Mouse (Mus musculus): ENCODE data around the gene Ninj2. TPM values are rescaled to one million over a fixed set of nuclear protein-coding genes. Genes with fewer than 3 reads are reported as not detected.

Gene Ninj2
- polyA plus RNA-seq, 1 experiment from 2014 or later = not detected

- Histone ChIP-seq H3K36me3 (ENCODE audit: control insufficient read depth, insufficient read depth, low read length) (no peaks in the 10 kb centered on the region), H3K4me3 (ENCODE audit: low read depth, low read length) (no peak overlapping the region), H3K27ac (ENCODE audit: low read depth, low read length) (no peak overlapping the region), H3K9ac (ENCODE audit: low read length) (no peak overlapping the region), H3K27me3 (ENCODE audit: control insufficient read depth, insufficient read depth, low read length) (no peaks in the 10 kb centered on the region), H3K4me2 (no peak overlapping the region), H3K9me3 (ENCODE audit: control insufficient read depth, low read length) (no peaks in the 10 kb centered on the region), H3K4me1 (ENCODE audit: control insufficient read depth, insufficient read depth, low read length) (no peaks in the 10 kb centered on the region)
- ATAC-seq (ENCODE audit: low FRiP score) = no peak
- no peak for DNase-seq (ENCODE audit: low spot score, missing footprints)
- 72% methylated on average over 7 of the region's 7 CpGs for WGBS
Measured at GRCm38 (mm10) chr6:120235874-120236273, 142.7 kb downstream of the Ninj2 start.

- no peaks in the 10 kb centered on the region for H3K9me3 ChIP-seq (ENCODE audit: control insufficient read depth, low read length)
- no peak overlapping the region for H3K27ac ChIP-seq (ENCODE audit: low read depth, low read length)
- ATAC-seq (ENCODE audit: low FRiP score) (no peak), DNase-seq (ENCODE audit: low spot score, missing footprints) (no peak)
- H3K36me3 ChIP-seq (ENCODE audit: control insufficient read depth, insufficient read depth, low read length) = no peaks in the 10 kb centered on the region
- no peak overlapping the region for H3K4me3 ChIP-seq (ENCODE audit: low read depth, low read length)
- WGBS = 81% methylated on average over 5 of the region's 5 CpGs
- H3K4me2 ChIP-seq = no peak overlapping the region
- H3K27me3 ChIP-seq (ENCODE audit: control insufficient read depth, insufficient read depth, low read length) = no peaks in the 10 kb centered on the region
- H3K4me1 ChIP-seq (ENCODE audit: control insufficient read depth, insufficient read depth, low read length) = no peaks in the 10 kb centered on the region
- H3K9ac ChIP-seq (ENCODE audit: low read length) = no peak overlapping the region
Measured at GRCm38 (mm10) chr6:120240461-120240860, 147.3 kb downstream of the Ninj2 start.

GRCm38 (mm10) chr6:120241453-120241852, 148.3 kb downstream of the Ninj2 start:
- H3K36me3 ChIP-seq (ENCODE audit: control insufficient read depth, insufficient read depth, low read length) = no peaks in the 10 kb centered on the region
- H3K27ac ChIP-seq (ENCODE audit: low read depth, low read length) = no peak overlapping the region
- H3K9me3 ChIP-seq (ENCODE audit: control insufficient read depth, low read length) = no peaks in the 10 kb centered on the region
- no peaks in the 10 kb centered on the region for H3K27me3 ChIP-seq (ENCODE audit: control insufficient read depth, insufficient read depth, low read length)
- H3K4me1 ChIP-seq (ENCODE audit: control insufficient read depth, insufficient read depth, low read length) = no peaks in the 10 kb centered on the region
- no peak overlapping the region for H3K4me3 ChIP-seq (ENCODE audit: low read depth, low read length)
- ATAC-seq (ENCODE audit: low FRiP score) = no peak
- WGBS = 92% methylated on average over 12 of the region's 12 CpGs
- no peak for DNase-seq (ENCODE audit: low spot score, missing footprints)
- no peak overlapping the region for H3K4me2 ChIP-seq
- no peak overlapping the region for H3K9ac ChIP-seq (ENCODE audit: low read length)

GRCm38 (mm10) chr6:120242530-120242929, 149.4 kb downstream of the Ninj2 start:
- Histone ChIP-seq H3K9me3 (ENCODE audit: control insufficient read depth, low read length) (no peaks in the 10 kb centered on the region), H3K4me3 (ENCODE audit: low read depth, low read length) (no peak overlapping the region), H3K4me2 (no peak overlapping the region), H3K27me3 (ENCODE audit: control insufficient read depth, insufficient read depth, low read length) (no peaks in the 10 kb centered on the region), H3K4me1 (ENCODE audit: control insufficient read depth, insufficient read depth, low read length) (no peaks in the 10 kb centered on the region), H3K36me3 (ENCODE audit: control insufficient read depth, insufficient read depth, low read length) (no peaks in the 10 kb centered on the region), H3K9ac (ENCODE audit: low read length) (no peak overlapping the region), H3K27ac (ENCODE audit: low read depth, low read length) (no peak overlapping the region)
- ATAC-seq (ENCODE audit: low FRiP score) (no peak), DNase-seq (ENCODE audit: low spot score, missing footprints) (no peak)
- WGBS = 87% methylated on average over 8 of the region's 8 CpGs

GRCm38 (mm10) chr6:120243250-120243649, 150.1 kb downstream of the Ninj2 start:
- Histone ChIP-seq H3K9ac (ENCODE audit: low read length) (no peak overlapping the region), H3K27ac (ENCODE audit: low read depth, low read length) (no peak overlapping the region), H3K9me3 (ENCODE audit: control insufficient read depth, low read length) (no peaks in the 10 kb centered on the region), H3K36me3 (ENCODE audit: control insufficient read depth, insufficient read depth, low read length) (no peaks in the 10 kb centered on the region), H3K27me3 (ENCODE audit: control insufficient read depth, insufficient read depth, low read length) (no peaks in the 10 kb centered on the region), H3K4me1 (ENCODE audit: control insufficient read depth, insufficient read depth, low read length) (no peaks in the 10 kb centered on the region), H3K4me3 (ENCODE audit: low read depth, low read length) (no peak overlapping the region), H3K4me2 (no peak overlapping the region)
- 81% methylated on average over 8 of the region's 8 CpGs for WGBS
- no peak for ATAC-seq (ENCODE audit: low FRiP score)
- DNase-seq (ENCODE audit: low spot score, missing footprints) = no peak

GRCm38 (mm10) chr6:120246676-120247075, 153.5 kb downstream of the Ninj2 start:
- no peaks in the 10 kb centered on the region for H3K4me1 ChIP-seq (ENCODE audit: control insufficient read depth, insufficient read depth, low read length)
- H3K27me3 ChIP-seq (ENCODE audit: control insufficient read depth, insufficient read depth, low read length) = no peaks in the 10 kb centered on the region
- H3K27ac ChIP-seq (ENCODE audit: low read depth, low read length) = no peak overlapping the region
- no peak overlapping the region for H3K4me3 ChIP-seq (ENCODE audit: low read depth, low read length)
- 88% methylated on average over 5 of the region's 5 CpGs for WGBS
- H3K4me2 ChIP-seq = no peak overlapping the region
- H3K9ac ChIP-seq (ENCODE audit: low read length) = no peak overlapping the region
- no peaks in the 10 kb centered on the region for H3K36me3 ChIP-seq (ENCODE audit: control insufficient read depth, insufficient read depth, low read length)
- no peak for DNase-seq (ENCODE audit: low spot score, missing footprints)
- no peaks in the 10 kb centered on the region for H3K9me3 ChIP-seq (ENCODE audit: control insufficient read depth, low read length)
- no peak for ATAC-seq (ENCODE audit: low FRiP score)

GRCm38 (mm10) chr6:120249831-120250230, 156.7 kb downstream of the Ninj2 start:
- H3K27me3 ChIP-seq (ENCODE audit: control insufficient read depth, insufficient read depth, low read length) = no peaks in the 10 kb centered on the region
- H3K4me2 ChIP-seq = no peak overlapping the region
- 80% methylated on average over 5 of the region's 5 CpGs for WGBS

More at GRCm38 (mm10) chr6:120249831-120250230, 156.7 kb downstream of the Ninj2 start:
- Histone ChIP-seq H3K27ac (ENCODE audit: low read depth, low read length) (no peak overlapping the region), H3K36me3 (ENCODE audit: control insufficient read depth, insufficient read depth, low read length) (no peaks in the 10 kb centered on the region), H3K4me3 (ENCODE audit: low read depth, low read length) (no peak overlapping the region), H3K4me1 (ENCODE audit: control insufficient read depth, insufficient read depth, low read length) (no peaks in the 10 kb centered on the region), H3K9me3 (ENCODE audit: control insufficient read depth, low read length) (no peaks in the 10 kb centered on the region), H3K9ac (ENCODE audit: low read length) (no peak overlapping the region)
- DNase-seq (ENCODE audit: low spot score, missing footprints) (no peak), ATAC-seq (ENCODE audit: low FRiP score) (no peak)

Other genes starting within 250 kb of the Ninj2 start
- 23.7 and 25.4 TPM in 2 replicates for gene Erc1, start 245.2 kb upstream of the Ninj2 start, polyA plus RNA-seq (2014; fragmentation: Nextera tagmentation; extraction: Ambion mirVana)
- gene Rad52, start 190.7 kb upstream of the Ninj2 start, polyA plus RNA-seq (2014; fragmentation: Nextera tagmentation; extraction: Ambion mirVana) = 20.2 and 22.8 TPM in 2 replicates
- 59.3 and 61.0 TPM in 2 replicates for gene Wnk1, start 54.7 kb upstream of the Ninj2 start, polyA plus RNA-seq (2014; fragmentation: Nextera tagmentation; extraction: Ambion mirVana)
- gene D330020A13Rik, start 201.0 kb downstream of the Ninj2 start, polyA plus RNA-seq (2014; fragmentation: Nextera tagmentation; extraction: Ambion mirVana) = not detected in 2 replicates
- 0.07 and 0.14 TPM in 2 replicates for gene B4galnt3, start 201.2 kb downstream of the Ninj2 start, polyA plus RNA-seq (2014; fragmentation: Nextera tagmentation; extraction: Ambion mirVana)

All from midbrain, embryonic 11.5 days (tissue).